Mouse (Mus musculus) liver, embryonic 12.5 days (tissue): ENCODE data around the gene Ncf4. TPM values are rescaled to one million over a fixed set of nuclear protein-coding genes. Genes with fewer than 3 reads are reported as not detected.

ENCODE experiments used
- ATAC-seq: fragments of 200-750 bp; cut with Nextera tagmentation; 2 replicates; pipeline ENCODE4 v1.8.0; 2017; ENCODE audit warnings: moderate number of reproducible peaks, mild to moderate bottlenecking, moderate library complexity
- H3K27ac ChIP-seq: fragments of 300-500 bp; sonication (generic); 2 replicates; pipeline ENCODE4 v1.5.1; 2016; ENCODE audit warnings: mild to moderate bottlenecking
- H3K27me3 ChIP-seq: fragments of 300-500 bp; sonication (generic); replicated peaks from 2 replicates; pipeline ENCODE4 v1.6.1; 2016; ENCODE audit warnings: mild to moderate bottlenecking, moderate library complexity
- H3K36me3 ChIP-seq: fragments of 300-500 bp; sonication (generic); 2 replicates; pipeline ENCODE4 v1.6.1; 2016; ENCODE audit warnings: mild to moderate bottlenecking, moderate library complexity
- H3K4me1 ChIP-seq: fragments of 300-500 bp; sonication (generic); 2 replicates; pipeline ENCODE4 v1.6.1; 2016
- H3K4me2 ChIP-seq: fragments of 300-500 bp; sonication (generic); 2 replicates; pipeline ENCODE4 v1.6.1; 2016; ENCODE audit warnings: mild to moderate bottlenecking, moderate library complexity
- H3K4me3 ChIP-seq: fragments of 300-500 bp; sonication (generic); 2 replicates; pipeline ENCODE4 v1.5.1; 2016; ENCODE audit warnings: mild to moderate bottlenecking, moderate library complexity
- H3K9ac ChIP-seq: fragments of 300-500 bp; sonication (generic); 2 replicates; pipeline ENCODE4 v1.6.1; 2016; ENCODE audit warnings: mild to moderate bottlenecking, moderate library complexity
- H3K9me3 ChIP-seq: fragments of 300-500 bp; sonication (generic); replicated peaks from 2 replicates; pipeline ENCODE4 v1.6.1; 2016; ENCODE audit warnings: mild to moderate bottlenecking, moderate library complexity
- WGBS: fragments of 180-500 bp; shearing (Covaris S2); methylation state at CpG from one replicate; pipeline ENCODE4 v1.1.7; 2016; ENCODE audit not compliant: insufficient replicate concordance; 5-methylcytosine and 5-hydroxymethylcytosine counted together
- microRNA-seq: library from miRNA; unstranded; fragments of <30 nt; microRNA quantifications from one replicate; pipeline ENCODE4, GENCODE M21; 2017
- polyA plus RNA-seq: library from polyadenylated mRNA; unstranded; fragments of >200 nt; fragmentation: Nextera tagmentation; extraction: Ambion mirVana; gene quantifications from 2 replicates; pipeline ENCODE4 v1.2.1, GENCODE M21; 2016

Ncf4 gene
- polyA plus RNA-seq, 1 experiment from 2014 or later, result 31.4 TPM

- Histone ChIP-seq H3K9ac (no peak overlapping the region), H3K4me2 (no peak overlapping the region), H3K9me3 (no peaks in the 10 kb centered on the region), H3K36me3 (no peaks in the 10 kb centered on the region), H3K4me1 (no peaks in the 10 kb centered on the region), H3K4me3 (no peak overlapping the region), H3K27me3 (peaks cover 14% of the 10 kb centered on the region; the same call in 1 of the 2 replicates), H3K27ac (no peak overlapping the region)
- WGBS, result 59% methylated on average over 1 of the region's 1 CpGs
- ATAC-seq, result no peak
These were observed 54.0 kb downstream of the Ncf4 start for GRCm38 (mm10) chr15:78298558-78298957.

- peaks cover 24% of the 10 kb centered on the region; the same call in 1 of the 2 replicates for H3K27me3 ChIP-seq
- no peak overlapping the region for H3K9ac ChIP-seq
- H3K36me3 ChIP-seq, result no peaks in the 10 kb centered on the region
- no peaks in the 10 kb centered on the region for H3K9me3 ChIP-seq
- 52% methylated on average over 3 of the region's 3 CpGs for WGBS
- no peak overlapping the region for H3K4me3 ChIP-seq
- no peak for ATAC-seq
- H3K4me1 ChIP-seq, result no peaks in the 10 kb centered on the region
- no peak overlapping the region for H3K27ac ChIP-seq
- no peak overlapping the region for H3K4me2 ChIP-seq
These were observed 55.0 kb downstream of the Ncf4 start for GRCm38 (mm10) chr15:78299641-78300040.

GRCm38 (mm10) chr15:78300773-78301172, 56.2 kb downstream of the Ncf4 start:
- H3K4me3 ChIP-seq, result no peak overlapping the region
- H3K36me3 ChIP-seq, result no peaks in the 10 kb centered on the region
- H3K27me3 ChIP-seq, result peaks cover 34% of the 10 kb centered on the region
- H3K27ac ChIP-seq, result no peak overlapping the region
- H3K9me3 ChIP-seq, result no peaks in the 10 kb centered on the region
- H3K9ac ChIP-seq, result no peak overlapping the region
- H3K4me2 ChIP-seq, result no peak overlapping the region
- peaks cover 9% of the 10 kb centered on the region; the same call in 1 of the 2 replicates for H3K4me1 ChIP-seq
- no peak for ATAC-seq

- H3K27ac ChIP-seq, result no peak overlapping the region
- peaks cover 40% of the 10 kb centered on the region for H3K27me3 ChIP-seq
- H3K4me2 ChIP-seq, result no peak overlapping the region
- no peak overlapping the region for H3K4me3 ChIP-seq
- no peaks in the 10 kb centered on the region for H3K36me3 ChIP-seq
- H3K9ac ChIP-seq, result no peak overlapping the region
- H3K4me1 ChIP-seq, result peaks cover 12% of the 10 kb centered on the region; the same call in 1 of the 2 replicates
- 78% methylated on average over 4 of the region's 4 CpGs for WGBS
- ATAC-seq, result no peak
- no peaks in the 10 kb centered on the region for H3K9me3 ChIP-seq
These were observed 58.1 kb downstream of the Ncf4 start for GRCm38 (mm10) chr15:78302718-78303117.

- Histone ChIP-seq H3K27ac (no peak overlapping the region), H3K4me1 (peaks cover 12% of the 10 kb centered on the region; the same call in 1 of the 2 replicates), H3K4me2 (no peak overlapping the region), H3K9me3 (no peaks in the 10 kb centered on the region), H3K36me3 (no peaks in the 10 kb centered on the region), H3K27me3 (peaks cover 49% of the 10 kb centered on the region), H3K9ac (no peak overlapping the region), H3K4me3 (no peak overlapping the region)
- no peak for ATAC-seq
- 70% methylated on average over 6 of the region's 6 CpGs for WGBS
These were observed 59.1 kb downstream of the Ncf4 start for GRCm38 (mm10) chr15:78303665-78304233.

GRCm38 (mm10) chr15:78305341-78305933, 60.8 kb downstream of the Ncf4 start, which contains the start of gene Csf2rb2:
Gene Csf2rb2 (minus strand): TSS chr15:78305721.
- H3K4me2 ChIP-seq, result peak within 1 kb of the TSS; percentile 24; the same call in 1 of the 2 replicates
- H3K36me3 ChIP-seq, result no peaks in the 10 kb centered on the region
- peaks cover 12% of the 10 kb centered on the region; the same call in 1 of the 2 replicates for H3K4me1 ChIP-seq
- H3K4me3 ChIP-seq, result no peak within 1 kb of the TSS
- ATAC-seq, result no peak
- 32% methylated on average over 10 of the region's 10 CpGs for WGBS
- 0 out of 2 replicates have a peak within 1 kb of the TSS, but pooled peaks have one; percentile 8 for H3K27ac ChIP-seq
- H3K9ac ChIP-seq, result no peak within 1 kb of the TSS
- H3K9me3 ChIP-seq, result no peaks in the 10 kb centered on the region
- H3K27me3 ChIP-seq, result peaks cover 63% of the 10 kb centered on the region

GRCm38 (mm10) chr15:78309865-78310264, 65.3 kb downstream of the Ncf4 start:
- H3K9ac ChIP-seq, result no peak overlapping the region
- H3K4me3 ChIP-seq, result no peak overlapping the region
- peaks cover 69% of the 10 kb centered on the region for H3K27me3 ChIP-seq
- H3K4me2 ChIP-seq, result no peak overlapping the region
- ATAC-seq, result no peak
- no peaks in the 10 kb centered on the region for H3K9me3 ChIP-seq
- H3K27ac ChIP-seq, result no peak overlapping the region
- 22% methylated on average over 5 of the region's 5 CpGs for WGBS
- peaks cover 34% of the 10 kb centered on the region for H3K4me1 ChIP-seq
- no peaks in the 10 kb centered on the region for H3K36me3 ChIP-seq

- WGBS, result 67% methylated on average over 4 of the region's 4 CpGs
- Histone ChIP-seq H3K9me3 (no peaks in the 10 kb centered on the region), H3K27ac (no peak overlapping the region), H3K36me3 (no peaks in the 10 kb centered on the region), H3K4me1 (peaks cover 27% of the 10 kb centered on the region), H3K4me3 (no peak overlapping the region), H3K9ac (0 out of 2 replicates have a peak overlapping the region, but pooled peaks have one; percentile 4), H3K4me2 (no peak overlapping the region), H3K27me3 (peaks cover 66% of the 10 kb centered on the region)
- ATAC-seq, result no peak
These were observed 66.4 kb downstream of the Ncf4 start for GRCm38 (mm10) chr15:78310971-78311370.

Small RNAs within 50 kb of the gene (microRNA-seq; reads per million reads assigned to microRNA genes)
- gene Mir7676-1, result not detected

Other genes starting within 250 kb of the Ncf4 start
- not detected in 2 replicates for gene Cacng2, start 124.8 kb upstream of the Ncf4 start, polyA plus RNA-seq
- gene Ift27, start 70.7 kb upstream of the Ncf4 start, polyA plus RNA-seq, result 45.1 and 46.9 TPM in 2 replicates
- gene Pvalb, start 38.4 kb upstream of the Ncf4 start, polyA plus RNA-seq, result not detected in 2 replicates
- 0.79 and 1.0 TPM in 2 replicates for gene Csf2rb2, start 60.9 kb downstream of the Ncf4 start, polyA plus RNA-seq
- gene Csf2rb, start 81.0 kb downstream of the Ncf4 start, polyA plus RNA-seq, result 3.6 and 3.9 TPM in 2 replicates
- not detected in 2 replicates for gene Tex33, start 151.1 kb downstream of the Ncf4 start, polyA plus RNA-seq
- gene Tst, start 161.1 kb downstream of the Ncf4 start, polyA plus RNA-seq, result 84.9 and 92.8 TPM in 2 replicates
- gene Mpst, start 161.6 kb downstream of the Ncf4 start, polyA plus RNA-seq, result 3.5 and 4.8 TPM in 2 replicates
- gene Kctd17, start 183.8 kb downstream of the Ncf4 start, polyA plus RNA-seq, result 7.6 and 8.8 TPM in 2 replicates
- 5.9 and 6.7 TPM in 2 replicates for gene Tmprss6, start 223.8 kb downstream of the Ncf4 start, polyA plus RNA-seq